Mouse (Mus musculus) ES-Bruce4 (cell line): Measurements from ENCODE around the gene 4930539E08Rik.

Source experiments
- CTCF ChIP-seq: IDR thresholded peaks from one replicate; pipeline ENCODE4 v1.8.1; 2011; ENCODE audit warnings: low read depth, low read length
- EP300 ChIP-seq: IDR thresholded peaks from 2 replicates; pipeline ENCODE4 v1.6.1; 2011; ENCODE audit warnings: low read depth, low read length; ENCODE audit not compliant: insufficient read depth
- POLR2A ChIP-seq: IDR thresholded peaks from one replicate; pipeline ENCODE4 v1.8.1; 2011; ENCODE audit warnings: low read length; ENCODE audit not compliant: insufficient read depth

DNA sequence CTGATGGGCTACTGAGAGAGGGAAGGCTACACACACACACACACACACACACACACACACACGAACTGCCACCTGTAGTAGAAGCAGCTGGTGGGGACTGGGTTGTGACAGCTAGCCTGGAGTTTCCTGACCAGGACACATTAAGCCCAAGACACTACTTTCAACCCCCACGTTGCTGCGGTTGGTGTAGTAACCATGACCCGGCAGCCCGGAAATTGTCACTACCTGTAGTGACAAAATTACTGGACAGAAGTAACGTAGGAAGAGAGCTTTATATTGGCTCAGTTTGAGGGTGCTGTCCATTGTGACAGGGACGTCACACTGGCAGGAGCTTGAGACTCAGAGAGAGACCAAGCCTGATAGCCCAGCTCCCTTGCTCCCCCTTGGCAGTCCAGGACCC lies 42.8 kb downstream of the 4930539E08Rik start:
- TF ChIP-seq CTCF (no peak), POLR2A (no peak), EP300 (no peak)
